Mouse (Mus musculus) intestine, embryonic 14.5 days (tissue): ENCODE measurements around the gene Lamb3. TPM values are rescaled to one million over a fixed set of nuclear protein-coding genes. Genes with fewer than 3 reads are reported as not detected.

Source experiments
- ATAC-seq: fragments of 200-750 bp; cut with Nextera tagmentation; replicated peaks from 2 replicates; pipeline ENCODE4 v1.8.0; 2017; ENCODE audit warnings: low read depth, moderate number of reproducible peaks, moderate TSS enrichment, moderate library complexity; ENCODE audit not compliant: low FRiP score, low TSS enrichment
- DNase-seq: peaks from one replicate; pipeline ENCODE4 v3.0.0-alpha.2; 2018; ENCODE audit warnings: low spot score
- H3K27ac ChIP-seq: fragments of 300-500 bp; sonication (generic); 2 replicates; pipeline ENCODE4 v1.5.1; 2014; ENCODE audit warnings: low read depth, mild to moderate bottlenecking, control low read depth
- H3K27me3 ChIP-seq: fragments of 300-500 bp; sonication (generic); replicated peaks from 2 replicates; pipeline ENCODE4 v1.6.1; 2014; ENCODE audit warnings: low read length, control low read depth; ENCODE audit not compliant: control insufficient read depth, insufficient read depth
- H3K36me3 ChIP-seq: fragments of 300-500 bp; sonication (generic); 2 replicates; pipeline ENCODE4 v1.6.1; 2014; ENCODE audit warnings: low read length, control low read depth; ENCODE audit not compliant: control insufficient read depth, insufficient read depth
- H3K4me1 ChIP-seq: fragments of 300-500 bp; sonication (generic); replicated peaks from 2 replicates; pipeline ENCODE4 v1.6.1; 2014; ENCODE audit warnings: low read length, control low read depth, mixed read lengths; ENCODE audit not compliant: control insufficient read depth, insufficient read depth
- H3K4me2 ChIP-seq: fragments of 300-500 bp; sonication (generic); 2 replicates; pipeline ENCODE4 v1.6.1; 2014; ENCODE audit warnings: low read length
- H3K4me3 ChIP-seq: fragments of 300-500 bp; sonication (generic); 2 replicates; pipeline ENCODE4 v1.5.1; 2014; ENCODE audit warnings: low read depth, low read length, control low read depth, mixed read lengths
- H3K9ac ChIP-seq: fragments of 300-500 bp; sonication (generic); 2 replicates; pipeline ENCODE4 v1.6.1; 2014; ENCODE audit warnings: mild to moderate bottlenecking, low read length
- H3K9me3 ChIP-seq: fragments of 300-500 bp; sonication (generic); 2 replicates; pipeline ENCODE4 v1.6.1; 2016; ENCODE audit warnings: low read length, control low read depth; ENCODE audit not compliant: control insufficient read depth
- WGBS: fragments of 180-500 bp; shearing (Covaris S2); extraction: QIAGEN DNeasy Blood & Tissue Kit; methylation state at CpG from one replicate; pipeline ENCODE4 v1.1.7; 2014; 5-methylcytosine and 5-hydroxymethylcytosine counted together
- polyA plus RNA-seq: library from polyadenylated mRNA; unstranded; fragments of >200 nt; fragmentation: Nextera tagmentation; extraction: Ambion mirVana; gene quantifications from 2 replicates; pipeline ENCODE4 v1.2.1, GENCODE M21; 2014

The Lamb3 gene
- polyA plus RNA-seq, 1 experiment from 2014 or later, result 4.0 TPM

DNA sequence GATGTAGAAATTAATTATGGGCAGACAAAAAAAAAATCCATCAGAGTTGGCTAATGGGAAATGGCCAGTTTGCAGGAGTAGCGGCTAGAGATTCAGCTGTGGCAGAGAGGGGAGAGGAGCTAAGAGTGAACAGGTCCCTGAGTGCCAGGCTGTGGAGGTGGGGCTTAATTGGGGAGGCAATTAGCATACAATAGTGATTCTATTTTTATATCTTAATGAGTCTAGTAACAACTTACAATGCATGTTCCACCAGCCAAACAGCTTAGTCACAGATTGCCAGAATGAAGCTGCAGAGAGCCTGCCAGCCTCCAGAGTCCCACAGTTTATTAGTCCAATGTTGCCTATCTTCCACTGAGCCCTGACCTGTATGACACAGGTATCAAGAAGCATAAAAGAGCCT, 119.7 kb downstream of the Lamb3 start:
- Histone ChIP-seq H3K4me3 (no peak overlapping the region), H3K27ac (no peak overlapping the region), H3K9me3 (no peaks in the 10 kb centered on the region), H3K4me2 (no peak overlapping the region), H3K9ac (no peak overlapping the region), H3K36me3 (no peaks in the 10 kb centered on the region), H3K4me1 (peaks cover 4% of the 10 kb centered on the region; the same call in 1 of the 2 replicates), H3K27me3 (no peaks in the 10 kb centered on the region)
- no peak for ATAC-seq
- WGBS, result 74% methylated on average over 1 of the region's 1 CpGs
- DNase-seq, result no peak

- no peaks in the 10 kb centered on the region for H3K9me3 ChIP-seq
- H3K4me3 ChIP-seq, result no peak overlapping the region
- no peak for DNase-seq
- ATAC-seq, result no peak
- H3K9ac ChIP-seq, result no peak overlapping the region
- H3K4me2 ChIP-seq, result no peak overlapping the region
- H3K4me1 ChIP-seq, result peaks cover 4% of the 10 kb centered on the region; the same call in 1 of the 2 replicates
- no peak overlapping the region for H3K27ac ChIP-seq
- no peaks in the 10 kb centered on the region for H3K27me3 ChIP-seq
- 80% methylated on average over 5 of the region's 5 CpGs for WGBS
- no peaks in the 10 kb centered on the region for H3K36me3 ChIP-seq
Observed at GRCm38 (mm10) chr1:193327686-193328085, 120.2 kb downstream of the Lamb3 start.

- H3K27me3 ChIP-seq, result no peaks in the 10 kb centered on the region
- no peaks in the 10 kb centered on the region for H3K9me3 ChIP-seq
- DNase-seq (no peak), ATAC-seq (no peak)
- 78% methylated on average over 9 of the region's 9 CpGs for WGBS
- H3K4me1 ChIP-seq, result peaks cover 7% of the 10 kb centered on the region; the same call in 1 of the 2 replicates
- H3K27ac ChIP-seq, result no peak overlapping the region
- no peaks in the 10 kb centered on the region for H3K36me3 ChIP-seq
- H3K9ac ChIP-seq, result no peak overlapping the region
- H3K4me2 ChIP-seq, result no peak overlapping the region
- H3K4me3 ChIP-seq, result no peak overlapping the region
Observed at GRCm38 (mm10) chr1:193329557-193329956, 122.1 kb downstream of the Lamb3 start.

- Histone ChIP-seq H3K27me3 (no peaks in the 10 kb centered on the region), H3K4me2 (no peak overlapping the region), H3K4me3 (no peak overlapping the region), H3K9me3 (no peaks in the 10 kb centered on the region), H3K9ac (no peak overlapping the region), H3K4me1 (peaks cover 10% of the 10 kb centered on the region; the same call in 1 of the 2 replicates), H3K27ac (no peak overlapping the region), H3K36me3 (no peaks in the 10 kb centered on the region)
- DNase-seq, result peak; percentile 63
- ATAC-seq, result peak; percentile 79; the same call in 1 of the 2 replicates
- 44% methylated on average over 10 of the region's 10 CpGs for WGBS
Observed at GRCm38 (mm10) chr1:193330172-193330571, 122.7 kb downstream of the Lamb3 start.

GRCm38 (mm10) chr1:193330626-193331025, 123.1 kb downstream of the Lamb3 start:
- Histone ChIP-seq H3K4me1 (peaks cover 10% of the 10 kb centered on the region; the same call in 1 of the 2 replicates), H3K27ac (no peak overlapping the region), H3K4me3 (no peak overlapping the region), H3K36me3 (no peaks in the 10 kb centered on the region), H3K4me2 (no peak overlapping the region), H3K9ac (no peak overlapping the region), H3K27me3 (no peaks in the 10 kb centered on the region), H3K9me3 (no peaks in the 10 kb centered on the region)
- ATAC-seq (no peak), DNase-seq (no peak)
- 85% methylated on average over 7 of the region's 7 CpGs for WGBS

DNA sequence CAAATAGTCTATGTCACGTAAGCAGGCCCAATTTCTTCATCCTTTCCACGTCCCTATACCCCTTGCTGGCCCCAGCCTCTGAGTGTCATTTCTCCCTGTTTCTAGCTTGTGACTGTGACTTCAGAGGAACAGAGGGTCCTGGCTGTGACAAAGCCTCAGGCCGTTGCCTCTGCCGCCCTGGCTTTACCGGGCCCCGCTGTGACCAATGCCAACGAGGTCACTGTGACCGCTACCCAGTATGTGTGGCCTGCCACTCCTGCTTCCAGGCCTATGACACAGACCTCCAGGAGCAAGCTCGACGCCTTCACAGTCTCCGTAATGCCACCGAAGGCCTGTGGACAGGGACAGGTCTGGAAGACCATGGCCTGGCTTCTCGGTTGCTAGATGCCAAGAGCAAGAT, 124.5 kb downstream of the Lamb3 start:
- H3K27me3 ChIP-seq, result no peaks in the 10 kb centered on the region
- DNase-seq, result no peak
- no peaks in the 10 kb centered on the region for H3K9me3 ChIP-seq
- no peak overlapping the region for H3K9ac ChIP-seq
- no peaks in the 10 kb centered on the region for H3K36me3 ChIP-seq
- H3K4me2 ChIP-seq, result no peak overlapping the region
- WGBS, result 87% methylated on average over 13 of the region's 13 CpGs
- no peak for ATAC-seq
- peaks cover 10% of the 10 kb centered on the region; the same call in 1 of the 2 replicates for H3K4me1 ChIP-seq
- no peak overlapping the region for H3K4me3 ChIP-seq
- no peak overlapping the region for H3K27ac ChIP-seq

DNA sequence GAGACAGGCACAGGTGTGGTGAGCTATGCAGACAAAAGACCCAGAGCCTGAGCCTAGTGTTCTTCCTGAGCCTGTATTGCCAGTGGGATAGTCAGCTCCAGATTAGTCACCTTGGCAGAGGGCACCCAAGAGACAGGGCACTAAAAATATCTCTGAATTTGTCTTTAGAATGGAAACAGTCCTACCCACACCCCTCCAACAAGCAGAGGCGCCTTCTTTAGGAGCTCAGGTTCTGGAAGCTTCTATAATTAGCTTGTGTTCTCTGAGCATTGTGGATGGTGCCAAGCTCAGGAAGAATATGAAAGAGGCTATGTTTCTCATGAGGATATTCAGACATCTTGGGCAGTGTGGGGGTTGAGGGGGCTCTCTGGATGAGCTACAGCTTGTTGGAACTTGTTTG, 125.2 kb downstream of the Lamb3 start:
- no peak overlapping the region for H3K27ac ChIP-seq
- H3K4me2 ChIP-seq, result no peak overlapping the region
- no peaks in the 10 kb centered on the region for H3K36me3 ChIP-seq
- ATAC-seq, result no peak
- DNase-seq, result no peak
- H3K9me3 ChIP-seq, result no peaks in the 10 kb centered on the region
- H3K27me3 ChIP-seq, result no peaks in the 10 kb centered on the region
- H3K9ac ChIP-seq, result no peak overlapping the region
- 94% methylated on average over 1 of the region's 1 CpGs for WGBS
- H3K4me1 ChIP-seq, result peaks cover 10% of the 10 kb centered on the region; the same call in 1 of the 2 replicates
- H3K4me3 ChIP-seq, result no peak overlapping the region

GRCm38 (mm10) chr1:193333776-193334175, 126.3 kb downstream of the Lamb3 start:
- Histone ChIP-seq H3K4me2 (no peak overlapping the region), H3K9ac (no peak overlapping the region), H3K27ac (no peak overlapping the region), H3K4me3 (no peak overlapping the region), H3K4me1 (peaks cover 10% of the 10 kb centered on the region; the same call in 1 of the 2 replicates), H3K27me3 (no peaks in the 10 kb centered on the region), H3K36me3 (no peaks in the 10 kb centered on the region), H3K9me3 (no peaks in the 10 kb centered on the region)
- 87% methylated on average over 3 of the region's 3 CpGs for WGBS
- ATAC-seq (no peak), DNase-seq (no peak)

DNA sequence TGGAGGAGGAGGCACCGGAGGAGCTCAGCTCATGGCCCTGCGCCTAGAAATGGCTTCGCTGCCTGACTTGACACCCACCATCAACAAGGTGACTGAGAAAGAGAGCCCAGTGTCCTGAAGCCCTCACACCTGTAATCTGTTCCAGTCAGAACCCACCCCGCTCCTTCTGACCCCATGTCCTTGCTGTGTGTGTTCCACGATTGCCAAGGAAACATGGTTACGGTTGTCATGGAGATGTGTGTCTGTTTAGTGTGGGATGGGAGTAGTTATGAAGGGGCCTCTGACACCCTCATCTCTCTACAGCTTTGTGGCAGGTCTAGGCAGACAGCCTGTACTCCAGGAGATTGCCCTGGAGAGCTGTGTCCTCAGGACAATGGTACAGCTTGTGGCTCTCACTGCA, 127.0 kb downstream of the Lamb3 start:
- 58% methylated on average over 6 of the region's 6 CpGs for WGBS
- ATAC-seq, result no peak
- DNase-seq, result no peak

More for the DNA sequence above, 127.0 kb downstream of the Lamb3 start:
- H3K4me1 ChIP-seq, result peaks cover 10% of the 10 kb centered on the region; the same call in 1 of the 2 replicates
- H3K9ac ChIP-seq, result no peak overlapping the region
- H3K9me3 ChIP-seq, result no peaks in the 10 kb centered on the region
- no peaks in the 10 kb centered on the region for H3K27me3 ChIP-seq
- H3K4me2 ChIP-seq, result no peak overlapping the region
- H3K27ac ChIP-seq, result no peak overlapping the region
- H3K4me3 ChIP-seq, result no peak overlapping the region
- no peaks in the 10 kb centered on the region for H3K36me3 ChIP-seq
